Mouse (Mus musculus) hindbrain, embryonic 10.5 days (tissue): ENCODE results near the gene Fhit. TPM values are rescaled to one million over a fixed set of nuclear protein-coding genes. Genes with fewer than 3 reads are reported as not detected.
"Not testable (repeated sequence)": the region's sequence is repeated elsewhere in the genome, so short reads cannot be mapped to it uniquely, and the experiment has no call there.

ENCODE experiments used
- DNase-seq: peaks from one replicate; pipeline ENCODE4 v3.0.0-alpha.2; 2017; ENCODE audit warnings: low spot score
- H3K27ac ChIP-seq: fragments of 300-500 bp; sonication (generic); 2 replicates; pipeline ENCODE4 v1.5.1; 2016; ENCODE audit warnings: mild to moderate bottlenecking, moderate library complexity
- H3K27me3 ChIP-seq: fragments of 300-500 bp; sonication (generic); 2 replicates; pipeline ENCODE4 v1.6.1; 2016; ENCODE audit warnings: mild to moderate bottlenecking; ENCODE audit not compliant: poor library complexity, insufficient read depth, severe bottlenecking
- H3K36me3 ChIP-seq: fragments of 300-500 bp; sonication (generic); 2 replicates; pipeline ENCODE4 v1.6.1; 2016; ENCODE audit warnings: mild to moderate bottlenecking, moderate library complexity
- H3K4me1 ChIP-seq: fragments of 300-500 bp; sonication (generic); replicated peaks from 2 replicates; pipeline ENCODE4 v1.6.1; 2016; ENCODE audit warnings: mild to moderate bottlenecking
- H3K4me3 ChIP-seq: fragments of 300-500 bp; sonication (generic); 2 replicates; pipeline ENCODE4 v1.5.1; 2016; ENCODE audit warnings: mild to moderate bottlenecking, moderate library complexity
- H3K9me3 ChIP-seq: fragments of 300-500 bp; sonication (generic); 2 replicates; pipeline ENCODE4 v1.6.1; 2016; ENCODE audit warnings: mild to moderate bottlenecking, moderate library complexity
- WGBS: fragments of 180-500 bp; shearing (Covaris S2); methylation state at CpG from one replicate; pipeline ENCODE4 v1.1.7; 2016; 5-methylcytosine and 5-hydroxymethylcytosine counted together
- polyA plus RNA-seq: library from polyadenylated mRNA; unstranded; fragments of >200 nt; fragmentation: Nextera tagmentation; extraction: Ambion mirVana; gene quantifications from 2 replicates; pipeline ENCODE4 v1.2.1, GENCODE M21; 2016

Gene Fhit
- polyA plus RNA-seq, 1 experiment from 2014 or later: 4.4 TPM

DNA sequence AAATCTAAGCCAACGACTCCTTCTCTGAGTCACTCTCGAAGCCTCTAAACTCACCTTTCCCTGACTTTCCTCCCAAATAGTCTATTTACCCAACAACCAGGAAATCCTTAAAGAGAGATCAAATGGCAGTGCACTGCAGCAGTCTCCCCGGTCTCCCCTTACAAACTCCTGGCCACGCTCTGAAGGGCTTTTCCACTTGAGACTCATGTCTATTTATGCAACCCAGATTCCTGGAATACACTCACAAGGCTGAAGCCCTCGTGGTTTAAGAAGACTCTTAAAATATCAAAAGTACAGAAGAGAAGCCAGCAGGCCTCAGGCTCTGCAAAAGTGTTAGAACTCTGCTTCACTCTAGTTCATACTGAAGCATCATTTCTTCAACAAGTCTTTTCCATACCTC, 1155.6 kb downstream of the Fhit start:
- H3K4me1 ChIP-seq: no peaks in the 10 kb centered on the region
- H3K4me3 ChIP-seq: no peak overlapping the region
- no peaks in the 10 kb centered on the region for H3K9me3 ChIP-seq
- H3K27me3 ChIP-seq: no peaks in the 10 kb centered on the region
- DNase-seq: no peak
- no peak overlapping the region for H3K27ac ChIP-seq
- no peaks in the 10 kb centered on the region for H3K36me3 ChIP-seq
- WGBS: 68% methylated on average over 5 of the region's 5 CpGs

GRCm38 (mm10) chr14:10003847-10004246, 1158.0 kb downstream of the Fhit start:
- H3K4me3 ChIP-seq: no peak overlapping the region
- H3K36me3 ChIP-seq: no peaks in the 10 kb centered on the region
- DNase-seq: no peak
- no peak overlapping the region for H3K27ac ChIP-seq
- no peaks in the 10 kb centered on the region for H3K4me1 ChIP-seq
- 74% methylated on average over 2 of the region's 2 CpGs for WGBS
- no peaks in the 10 kb centered on the region for H3K9me3 ChIP-seq
- no peaks in the 10 kb centered on the region for H3K27me3 ChIP-seq

- Histone ChIP-seq H3K27me3 (no peaks in the 10 kb centered on the region), H3K4me3 (no peak overlapping the region), H3K9me3 (no peaks in the 10 kb centered on the region), H3K4me1 (no peaks in the 10 kb centered on the region), H3K27ac (no peak overlapping the region), H3K36me3 (no peaks in the 10 kb centered on the region)
- WGBS: 86% methylated on average over 1 of the region's 1 CpGs
- no peak for DNase-seq
Measured at GRCm38 (mm10) chr14:9990677-9991076, 1171.2 kb downstream of the Fhit start.

- H3K27me3 ChIP-seq: no peaks in the 10 kb centered on the region
- no peak for DNase-seq
Measured at GRCm38 (mm10) chr14:9976934-9977510, 1184.8 kb downstream of the Fhit start.

DNA sequence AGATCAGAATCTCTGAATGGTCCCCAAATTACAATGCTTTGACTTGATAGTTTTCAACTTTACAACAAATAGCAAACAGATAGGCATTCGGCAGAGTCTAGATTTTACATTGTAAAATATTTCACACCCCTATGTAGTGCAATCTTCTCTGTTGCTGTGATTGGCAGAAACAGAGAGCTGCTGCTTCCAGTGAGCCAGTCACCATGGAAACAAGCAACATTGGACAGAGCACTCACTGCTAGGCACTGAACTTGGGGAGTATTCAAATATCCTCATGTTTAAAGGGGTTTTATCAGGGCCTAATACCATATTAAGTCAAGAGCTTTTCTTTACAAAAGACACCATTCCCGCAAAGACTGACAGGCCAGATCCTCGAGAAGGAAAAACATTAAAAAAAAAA, 1187.4 kb downstream of the Fhit start:
- Histone ChIP-seq H3K27ac (no peak overlapping the region), H3K36me3 (no peaks in the 10 kb centered on the region), H3K4me3 (no peak overlapping the region), H3K4me1 (0 out of 2 replicates have a peak, but pooled peaks cover 2% of the 10 kb centered on the region), H3K9me3 (no peaks in the 10 kb centered on the region), H3K27me3 (no peaks in the 10 kb centered on the region)
- no peak for DNase-seq
- WGBS: 59% methylated on average over 3 of the region's 3 CpGs

More at GRCm38 (mm10) chr14:9976934-9977510, 1184.8 kb downstream of the Fhit start:
- 73% methylated on average over 3 of the region's 3 CpGs for WGBS
- H3K4me1 ChIP-seq: 0 out of 2 replicates have a peak, but pooled peaks cover 2% of the 10 kb centered on the region
- no peaks in the 10 kb centered on the region for H3K9me3 ChIP-seq
- H3K36me3 ChIP-seq: no peaks in the 10 kb centered on the region
- H3K27ac ChIP-seq: no peak overlapping the region
- H3K4me3 ChIP-seq: no peak overlapping the region

- H3K27me3 ChIP-seq: no peaks in the 10 kb centered on the region
- 84% methylated on average over 3 of the region's 3 CpGs for WGBS
- no peaks in the 10 kb centered on the region for H3K4me1 ChIP-seq
- no peak overlapping the region for H3K27ac ChIP-seq
- no peak for DNase-seq
- no peak overlapping the region for H3K4me3 ChIP-seq
- H3K9me3 ChIP-seq: no peaks in the 10 kb centered on the region
- no peaks in the 10 kb centered on the region for H3K36me3 ChIP-seq
Measured at GRCm38 (mm10) chr14:9963853-9964252, 1198.0 kb downstream of the Fhit start.

- DNase-seq: no peak
- Histone ChIP-seq H3K27ac (no peak overlapping the region), H3K4me1 (no peaks in the 10 kb centered on the region), H3K9me3 (no peaks in the 10 kb centered on the region), H3K27me3 (no peaks in the 10 kb centered on the region), H3K4me3 (no peak overlapping the region), H3K36me3 (no peaks in the 10 kb centered on the region)
- 56% methylated on average over 2 of the region's 2 CpGs for WGBS
Measured at GRCm38 (mm10) chr14:9960396-9960795, 1201.4 kb downstream of the Fhit start.

DNA sequence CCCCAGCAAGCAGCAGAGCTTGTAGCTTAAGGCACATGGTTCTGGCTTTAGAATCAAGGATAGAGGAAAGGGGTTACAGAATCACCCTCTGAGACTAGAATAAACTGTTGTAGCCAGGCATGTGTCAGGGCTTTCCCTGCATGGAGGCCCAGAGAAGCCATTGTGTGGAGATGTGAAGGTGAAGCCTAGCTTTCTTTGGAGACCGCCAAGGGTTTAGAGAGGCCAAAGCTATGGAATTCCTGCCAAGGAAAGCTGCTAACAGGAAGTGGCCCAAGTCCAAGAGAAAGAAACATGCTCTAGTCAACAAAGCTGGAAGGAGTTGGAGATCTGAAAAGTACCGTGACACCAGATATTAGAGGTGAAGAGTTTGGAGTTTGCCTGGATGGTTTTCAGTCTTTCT, 1262.3 kb downstream of the Fhit start:
- H3K4me3 ChIP-seq: no peak overlapping the region
- H3K27me3 ChIP-seq: no peaks in the 10 kb centered on the region
- no peak overlapping the region for H3K27ac ChIP-seq
- WGBS: 92% methylated on average over 2 of the region's 2 CpGs
- no peaks in the 10 kb centered on the region for H3K9me3 ChIP-seq
- DNase-seq: no peak
- no peaks in the 10 kb centered on the region for H3K36me3 ChIP-seq
- no peaks in the 10 kb centered on the region for H3K4me1 ChIP-seq

GRCm38 (mm10) chr14:9896556-9896955, 1265.3 kb downstream of the Fhit start:
- Histone ChIP-seq H3K27ac (no peak overlapping the region), H3K4me1 (no peaks in the 10 kb centered on the region), H3K27me3 (no peaks in the 10 kb centered on the region), H3K9me3 (no peaks in the 10 kb centered on the region), H3K4me3 (no peak overlapping the region), H3K36me3 (no peaks in the 10 kb centered on the region)
- DNase-seq: no peak
- WGBS: 100% methylated on average over 1 of the region's 1 CpGs

DNA sequence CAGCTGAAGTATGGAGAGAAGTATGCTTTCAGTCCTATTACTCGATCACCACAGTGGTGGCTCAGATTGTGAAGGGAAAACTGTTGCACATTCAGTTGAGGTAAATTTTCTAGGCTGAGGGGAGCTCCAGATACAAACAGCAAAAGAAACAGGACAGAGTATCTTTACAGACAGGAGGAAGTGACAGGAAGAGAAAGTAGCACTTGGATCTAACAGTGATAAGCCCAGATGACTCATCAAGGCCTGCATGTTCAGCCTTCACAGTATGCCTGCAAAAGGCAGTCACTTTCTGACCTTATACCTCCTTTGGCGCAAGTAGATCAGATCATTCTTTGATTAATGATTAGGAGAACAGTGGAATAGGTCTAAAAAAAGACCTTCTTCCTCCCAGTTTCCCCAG, 1309.8 kb downstream of the Fhit start:
- Histone ChIP-seq H3K4me1 (no peaks in the 10 kb centered on the region), H3K36me3 (no peaks in the 10 kb centered on the region), H3K9me3 (no peaks in the 10 kb centered on the region), H3K27ac (no peak overlapping the region), H3K27me3 (no peaks in the 10 kb centered on the region), H3K4me3 (no peak overlapping the region)
- WGBS: 85% methylated on average over 2 of the region's 2 CpGs
- DNase-seq: no peak

- Histone ChIP-seq H3K4me1 (no peaks in the 10 kb centered on the region), H3K27ac (no peak overlapping the region)
Measured at GRCm38 (mm10) chr14:9832290-9832689, 1329.5 kb downstream of the Fhit start.

DNA sequence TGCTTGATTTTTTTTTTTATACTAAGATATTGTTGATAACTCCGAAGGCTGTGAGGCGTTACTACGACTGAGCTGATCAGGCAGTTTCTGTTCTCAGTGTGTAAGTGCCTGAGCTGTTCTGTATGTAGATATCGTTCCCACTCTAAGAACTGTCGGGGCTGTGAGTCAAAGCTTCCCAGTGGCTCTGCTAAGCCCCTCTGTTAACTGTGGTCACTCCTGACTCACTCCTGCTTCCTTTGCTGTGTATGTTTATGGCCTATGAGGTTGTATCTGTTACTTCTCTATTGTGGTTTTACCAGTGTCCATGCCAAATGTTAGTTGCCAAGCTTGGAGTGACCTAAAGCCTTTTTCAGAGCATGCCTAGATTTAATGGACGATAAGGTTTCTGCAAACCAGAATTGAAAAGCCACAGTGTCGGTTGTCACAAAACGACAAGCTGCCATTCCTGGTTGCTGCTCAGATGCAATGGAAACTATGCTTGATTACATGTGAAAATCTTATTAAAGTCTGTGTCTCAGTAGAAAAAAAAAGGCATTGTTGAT, 1333.1 kb downstream of the Fhit start:
- not testable (repeated sequence) for H3K4me1 ChIP-seq, H3K9me3 ChIP-seq, H3K27me3 ChIP-seq, DNase-seq, H3K27ac ChIP-seq, H3K36me3 ChIP-seq, H3K4me3 ChIP-seq
- 90% methylated on average over 8 of the region's 8 CpGs for WGBS

More at GRCm38 (mm10) chr14:9832290-9832689, 1329.5 kb downstream of the Fhit start:
- H3K4me3 ChIP-seq: no peak overlapping the region
- no peaks in the 10 kb centered on the region for H3K9me3 ChIP-seq
- DNase-seq: no peak
- H3K36me3 ChIP-seq: no peaks in the 10 kb centered on the region
- H3K27me3 ChIP-seq: no peaks in the 10 kb centered on the region

- Histone ChIP-seq H3K27ac (no peak overlapping the region), H3K4me3 (no peak overlapping the region), H3K27me3 (no peaks in the 10 kb centered on the region), H3K4me1 (no peaks in the 10 kb centered on the region), H3K9me3 (no peaks in the 10 kb centered on the region), H3K36me3 (no peaks in the 10 kb centered on the region)
- DNase-seq: no peak
- WGBS: 72% methylated on average over 4 of the region's 4 CpGs
Measured at GRCm38 (mm10) chr14:9815963-9816362, 1345.9 kb downstream of the Fhit start.

DNA sequence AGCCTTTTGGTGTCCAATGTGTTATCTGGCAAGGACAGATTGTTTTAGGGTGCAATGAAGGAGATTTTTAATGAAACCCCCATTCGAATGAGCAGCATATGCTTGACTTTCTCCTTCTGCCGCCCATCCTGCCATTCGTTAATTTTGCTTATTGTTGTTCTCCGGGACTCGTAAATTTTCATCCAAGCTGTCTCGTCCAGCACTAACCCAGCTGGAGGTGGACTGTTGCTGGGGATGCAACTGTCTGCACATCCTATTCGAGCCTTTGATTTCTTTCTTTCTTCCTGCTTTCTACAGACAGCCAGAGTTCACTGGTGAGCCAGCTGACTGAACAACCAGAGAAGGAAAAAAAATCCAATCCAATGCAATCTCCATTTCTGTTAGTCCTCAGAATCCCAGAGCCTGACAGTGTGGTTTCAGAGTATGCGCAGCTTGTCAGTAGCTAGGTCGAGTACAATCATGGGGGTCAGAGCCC, 1350.0 kb downstream of the Fhit start:
- Histone ChIP-seq H3K9me3 (no peaks in the 10 kb centered on the region), H3K4me3 (no peak overlapping the region), H3K27ac (no peak overlapping the region), H3K4me1 (no peaks in the 10 kb centered on the region), H3K27me3 (no peaks in the 10 kb centered on the region), H3K36me3 (no peaks in the 10 kb centered on the region)
- WGBS: 81% methylated on average over 9 of the region's 9 CpGs
- no peak for DNase-seq
